Mouse (Mus musculus) E14TG2a.4 (cell line): ENCODE measurements around the gene Map4k4.

Experiments used
- H3K27me3 ChIP-seq: 2 replicates; pipeline ENCODE4 v1.6.1; 2014; ENCODE audit warnings: low read length, control low read depth; ENCODE audit not compliant: insufficient read depth
- H3K36me3 ChIP-seq: 2 replicates; pipeline ENCODE4 v1.6.1; 2014; ENCODE audit warnings: low read length, control low read depth; ENCODE audit not compliant: insufficient read depth
- H3K4me1 ChIP-seq: replicated peaks from 2 replicates; pipeline ENCODE4 v1.6.1; 2014; ENCODE audit warnings: low read depth, low read length, control low read depth
- H3K4me3 ChIP-seq: replicated peaks from 2 replicates; pipeline ENCODE4 v1.5.1; 2014; ENCODE audit warnings: mild to moderate bottlenecking, low read length
- H3K9me3 ChIP-seq: 2 replicates; pipeline ENCODE4 v1.6.1; 2014; ENCODE audit warnings: low read length, control low read depth
- CTCF ChIP-seq: conservative IDR thresholded peaks from 2 replicates; pipeline ENCODE4 v1.5.1; 2014; ENCODE audit warnings: low read length
- NANOG ChIP-seq: IDR thresholded peaks from 2 replicates; pipeline ENCODE4 v1.6.1; 2014; ENCODE audit warnings: borderline replicate concordance, low read length, mixed read lengths
- POU5F1 ChIP-seq: IDR thresholded peaks from 2 replicates; pipeline ENCODE4 v1.6.1; 2014; ENCODE audit warnings: low read length, borderline replicate concordance

Gene Map4k4

DNA sequence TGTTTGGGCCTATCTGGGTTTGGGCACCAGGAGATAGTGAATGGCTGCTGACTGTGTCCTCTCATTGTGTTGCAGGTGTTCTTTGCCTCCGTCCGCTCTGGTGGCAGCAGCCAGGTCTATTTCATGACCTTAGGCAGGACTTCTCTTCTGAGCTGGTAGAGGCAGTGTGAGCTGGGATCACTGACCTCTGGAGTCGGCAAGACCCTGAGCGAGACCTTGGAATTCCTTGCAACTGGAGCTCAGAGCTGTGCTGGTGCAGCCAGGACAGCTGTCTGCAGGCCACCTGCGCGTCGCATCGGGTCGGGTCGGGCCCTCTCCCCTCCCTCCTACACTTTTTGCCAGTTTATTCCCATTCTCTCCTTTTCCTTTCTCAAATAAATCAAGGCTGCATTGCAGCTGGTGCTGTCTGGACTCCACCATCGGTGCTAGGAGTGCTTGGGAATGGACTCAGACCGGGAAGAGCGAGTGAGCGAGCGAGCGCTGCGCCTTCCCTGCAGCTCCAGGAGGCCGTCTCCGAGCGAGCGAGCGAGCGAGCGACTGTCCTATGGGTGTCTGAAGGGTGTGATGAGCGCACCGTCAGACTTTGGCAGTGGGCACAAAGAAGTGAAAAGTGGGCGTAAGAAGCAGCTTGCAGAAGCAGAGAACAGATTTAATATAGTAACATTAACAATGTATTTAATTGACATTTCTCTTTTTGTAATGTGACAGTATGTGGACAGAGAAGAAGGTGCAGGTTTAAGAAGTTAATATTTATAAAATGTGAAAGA is 124.0 kb downstream of the Map4k4 start:
- Histone ChIP-seq H3K27me3 (no peaks in the 10 kb centered on the region), H3K4me3 (no peak overlapping the region), H3K4me1 (peaks cover 14% of the 10 kb centered on the region), H3K9me3 (no peaks in the 10 kb centered on the region), H3K36me3 (peaks cover 76% of the 10 kb centered on the region)
- TF ChIP-seq POU5F1 = no peak
- TF ChIP-seq CTCF = no peak
- no peak for TF ChIP-seq NANOG

DNA sequence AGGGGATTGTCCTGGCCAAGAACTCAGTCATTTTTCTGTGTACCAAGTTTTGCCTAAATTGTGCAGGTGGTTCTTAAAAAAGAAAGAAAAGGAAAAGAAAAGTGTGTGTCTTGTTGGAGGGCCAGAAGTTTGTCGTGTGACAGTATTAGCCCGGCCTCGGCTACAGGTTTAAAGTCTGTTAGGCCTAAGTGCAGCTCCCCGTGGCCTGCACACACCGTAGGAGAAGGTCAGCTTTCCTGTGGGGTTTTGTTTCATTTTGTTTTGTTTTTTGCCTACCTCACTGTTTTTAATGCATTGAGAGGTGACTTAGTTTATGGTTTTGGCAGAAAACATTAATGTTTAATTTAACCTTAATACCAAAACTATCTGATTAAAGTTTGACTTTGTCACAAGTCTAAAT is 124.7 kb downstream of the Map4k4 start:
- Histone ChIP-seq H3K4me1 (peaks cover 14% of the 10 kb centered on the region), H3K4me3 (no peak overlapping the region), H3K27me3 (no peaks in the 10 kb centered on the region), H3K9me3 (no peaks in the 10 kb centered on the region), H3K36me3 (peaks cover 69% of the 10 kb centered on the region)
- no peak for TF ChIP-seq CTCF
- TF ChIP-seq POU5F1 = no peak
- TF ChIP-seq NANOG = no peak

DNA sequence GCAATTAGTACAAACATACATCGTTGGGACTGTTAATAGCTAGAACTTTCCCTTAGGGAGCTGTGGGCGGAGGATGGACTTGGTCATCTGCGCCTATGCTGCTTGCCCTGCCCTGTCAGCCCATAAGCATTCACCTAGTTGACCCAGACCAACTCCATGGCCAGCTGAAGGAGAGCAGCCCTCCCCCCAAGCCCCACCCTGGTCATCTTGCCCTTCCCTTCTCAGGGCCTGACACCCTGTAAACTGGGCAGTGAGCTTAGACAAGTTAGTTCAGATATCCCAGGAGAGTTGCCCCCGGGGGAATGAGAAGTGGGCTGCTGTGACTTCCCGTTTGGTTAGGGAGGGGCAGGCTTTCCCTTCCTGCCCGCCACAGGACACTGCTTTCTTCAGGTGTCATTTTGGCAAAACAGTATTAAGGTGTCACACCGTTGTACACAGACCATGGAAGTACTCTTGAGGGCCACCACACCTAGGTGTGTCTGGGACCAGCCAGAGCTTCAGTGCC is 126.5 kb downstream of the Map4k4 start:
- TF ChIP-seq NANOG = no peak
- TF ChIP-seq POU5F1 = no peak
- TF ChIP-seq CTCF = no peak
- Histone ChIP-seq H3K4me3 (no peak overlapping the region), H3K27me3 (no peaks in the 10 kb centered on the region)

DNA sequence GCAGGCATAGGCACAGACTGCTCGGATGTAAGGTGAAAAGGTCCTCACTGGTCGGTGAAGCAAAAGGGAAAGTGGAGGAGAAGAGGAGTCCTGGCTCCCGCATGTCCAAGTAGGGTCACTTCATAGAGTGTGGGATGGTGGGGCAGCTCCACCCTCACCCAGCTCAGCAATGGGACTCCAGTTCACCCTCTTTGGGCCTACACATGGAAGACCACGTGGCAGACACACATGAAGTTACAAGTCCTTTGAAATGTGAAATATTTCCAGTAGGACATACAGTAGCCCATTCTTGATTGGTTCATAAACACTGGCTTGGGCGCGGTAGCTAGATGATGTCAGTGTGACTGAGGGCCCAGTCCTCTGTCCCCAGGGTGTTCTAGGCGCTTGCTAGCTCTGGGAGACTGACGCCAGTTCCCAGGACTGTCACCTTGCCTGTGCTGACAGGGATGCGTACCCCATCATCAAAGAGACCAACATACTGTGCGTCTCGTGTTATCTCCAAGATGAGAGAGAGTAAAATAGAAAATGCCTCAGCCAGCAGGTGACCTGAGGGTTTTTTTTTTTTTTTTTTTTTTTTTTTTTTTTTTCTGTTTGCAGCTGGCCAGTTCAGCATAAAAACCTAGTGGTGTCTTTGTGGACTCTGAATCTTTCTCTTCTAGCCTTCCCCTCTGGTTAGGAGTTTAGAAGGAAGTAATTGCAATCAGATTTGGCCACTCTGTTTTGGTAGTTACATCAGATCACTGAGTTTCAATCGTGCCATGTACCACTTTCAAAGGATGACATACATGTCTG is 127.7 kb downstream of the Map4k4 start:
- Histone ChIP-seq H3K4me1 (peaks cover 14% of the 10 kb centered on the region), H3K9me3 (no peaks in the 10 kb centered on the region), H3K4me3 (no peak overlapping the region), H3K36me3 (peaks cover 40% of the 10 kb centered on the region), H3K27me3 (no peaks in the 10 kb centered on the region)
- TF ChIP-seq POU5F1 = no peak
- no peak for TF ChIP-seq CTCF
- TF ChIP-seq NANOG = no peak

More for the DNA sequence above, 126.5 kb downstream of the Map4k4 start:
- Histone ChIP-seq H3K36me3 (peaks cover 53% of the 10 kb centered on the region), H3K4me1 (peaks cover 14% of the 10 kb centered on the region), H3K9me3 (no peaks in the 10 kb centered on the region)

DNA sequence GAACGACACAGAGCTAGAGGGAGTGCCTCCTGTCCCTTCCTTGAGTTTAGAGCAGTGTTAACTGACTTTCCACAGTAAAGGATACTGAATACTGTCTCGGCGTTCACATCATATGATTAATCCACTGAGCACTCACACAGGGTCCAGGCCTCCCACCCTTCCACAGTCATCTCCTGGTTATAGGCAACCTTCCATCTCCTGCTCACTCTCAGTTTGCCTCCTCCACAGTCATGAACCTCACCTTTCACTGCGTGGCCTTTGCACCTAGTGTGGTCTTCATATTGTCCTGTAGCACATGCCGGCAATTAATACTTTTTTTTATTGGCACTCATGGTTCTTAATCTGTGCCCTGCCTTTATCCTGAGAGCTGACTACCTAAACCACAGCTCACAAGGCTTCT is 128.9 kb downstream of the Map4k4 start:
- H3K9me3 ChIP-seq = no peaks in the 10 kb centered on the region
- no peaks in the 10 kb centered on the region for H3K27me3 ChIP-seq
- peaks cover 28% of the 10 kb centered on the region for H3K36me3 ChIP-seq
- TF ChIP-seq POU5F1 (no peak), CTCF (no peak), NANOG (no peak)
- no peak overlapping the region for H3K4me3 ChIP-seq
- peaks cover 20% of the 10 kb centered on the region for H3K4me1 ChIP-seq

DNA sequence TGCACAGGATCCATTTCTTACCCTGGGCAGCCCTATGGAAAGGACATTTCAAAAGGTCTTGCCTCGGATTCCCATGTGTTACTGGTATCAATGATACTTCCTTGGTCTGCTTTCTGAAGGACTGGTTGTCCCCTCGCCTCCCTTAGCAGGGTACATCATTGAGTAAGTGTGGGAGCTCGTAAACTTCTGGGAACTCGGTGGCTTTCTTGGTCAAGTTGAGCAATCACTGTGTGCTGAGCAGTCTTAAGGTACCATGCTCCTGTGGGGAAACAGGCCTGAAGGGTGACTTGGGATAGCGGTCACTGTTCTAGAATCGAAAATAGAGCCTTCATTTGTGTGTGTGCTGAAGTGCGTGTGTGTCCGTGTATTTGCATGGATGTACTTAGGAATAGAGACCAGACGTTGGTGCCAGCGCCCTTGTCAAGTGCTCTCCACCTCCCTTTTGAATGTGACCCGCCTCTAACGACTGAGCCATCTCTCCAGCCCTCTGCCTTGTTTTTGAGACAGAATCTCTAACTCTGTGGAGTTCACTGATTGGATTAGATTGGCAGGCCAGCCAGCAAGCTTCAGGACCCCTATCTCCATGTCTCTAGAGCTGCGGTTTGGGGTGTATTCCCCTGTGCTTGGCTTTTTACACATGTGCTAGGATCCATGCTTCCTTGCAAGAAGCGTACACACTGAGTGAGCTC is 129.7 kb downstream of the Map4k4 start:
- Histone ChIP-seq H3K36me3 (peaks cover 22% of the 10 kb centered on the region), H3K4me3 (no peak overlapping the region), H3K4me1 (peaks cover 17% of the 10 kb centered on the region), H3K9me3 (no peaks in the 10 kb centered on the region), H3K27me3 (no peaks in the 10 kb centered on the region)
- no peak for TF ChIP-seq NANOG
- no peak for TF ChIP-seq POU5F1
- no peak for TF ChIP-seq CTCF

DNA sequence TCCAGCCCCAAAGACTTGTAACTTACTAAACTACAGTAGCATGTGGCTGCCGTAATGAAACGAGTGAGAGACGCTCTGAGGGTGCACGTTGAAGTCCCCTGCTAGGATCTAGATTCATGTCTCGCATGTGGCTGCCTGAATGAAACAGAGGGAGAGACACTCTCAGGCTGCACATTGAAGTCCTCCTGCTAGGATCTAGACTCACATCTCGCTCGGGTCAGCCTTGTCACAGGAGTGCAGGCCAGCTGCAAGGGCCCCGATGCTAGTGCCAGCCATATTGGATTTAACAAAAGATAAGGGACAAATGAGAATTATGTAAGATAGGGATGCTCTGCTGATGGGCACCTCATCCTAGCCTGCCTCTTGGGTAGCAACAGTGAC is 130.3 kb downstream of the Map4k4 start:
- TF ChIP-seq NANOG (no peak), POU5F1 (no peak), CTCF (no peak)
- Histone ChIP-seq H3K27me3 (no peaks in the 10 kb centered on the region), H3K4me1 (peaks cover 17% of the 10 kb centered on the region), H3K9me3 (no peaks in the 10 kb centered on the region), H3K36me3 (peaks cover 16% of the 10 kb centered on the region), H3K4me3 (no peak overlapping the region)

DNA sequence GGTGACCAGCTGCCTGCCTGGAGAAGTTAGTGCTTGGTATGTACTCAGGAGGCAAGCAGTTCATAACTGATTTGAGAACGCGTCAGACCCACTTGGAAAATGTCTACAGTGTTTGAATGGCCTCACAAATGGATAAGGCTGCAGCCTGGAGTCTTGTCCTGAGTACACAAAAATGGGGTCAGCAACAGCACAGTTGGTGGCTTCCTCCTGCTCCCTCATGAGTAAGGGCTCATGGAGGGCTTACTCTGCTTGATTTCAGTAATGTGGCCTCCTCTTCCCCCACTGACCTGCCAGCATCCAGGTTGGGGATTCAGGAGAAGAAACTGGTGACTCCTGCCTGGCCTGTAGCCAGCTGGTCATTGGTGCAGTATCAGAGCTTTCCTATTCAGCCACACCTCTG is 130.9 kb downstream of the Map4k4 start:
- H3K4me3 ChIP-seq = no peak overlapping the region
- peaks cover 10% of the 10 kb centered on the region for H3K36me3 ChIP-seq
- no peaks in the 10 kb centered on the region for H3K27me3 ChIP-seq
- no peaks in the 10 kb centered on the region for H3K9me3 ChIP-seq
- TF ChIP-seq CTCF (no peak), NANOG (no peak), POU5F1 (no peak)
- peaks cover 17% of the 10 kb centered on the region for H3K4me1 ChIP-seq
